ENCODE assay signal across 15 mouse cellular contexts in the genomic region with DNA sequence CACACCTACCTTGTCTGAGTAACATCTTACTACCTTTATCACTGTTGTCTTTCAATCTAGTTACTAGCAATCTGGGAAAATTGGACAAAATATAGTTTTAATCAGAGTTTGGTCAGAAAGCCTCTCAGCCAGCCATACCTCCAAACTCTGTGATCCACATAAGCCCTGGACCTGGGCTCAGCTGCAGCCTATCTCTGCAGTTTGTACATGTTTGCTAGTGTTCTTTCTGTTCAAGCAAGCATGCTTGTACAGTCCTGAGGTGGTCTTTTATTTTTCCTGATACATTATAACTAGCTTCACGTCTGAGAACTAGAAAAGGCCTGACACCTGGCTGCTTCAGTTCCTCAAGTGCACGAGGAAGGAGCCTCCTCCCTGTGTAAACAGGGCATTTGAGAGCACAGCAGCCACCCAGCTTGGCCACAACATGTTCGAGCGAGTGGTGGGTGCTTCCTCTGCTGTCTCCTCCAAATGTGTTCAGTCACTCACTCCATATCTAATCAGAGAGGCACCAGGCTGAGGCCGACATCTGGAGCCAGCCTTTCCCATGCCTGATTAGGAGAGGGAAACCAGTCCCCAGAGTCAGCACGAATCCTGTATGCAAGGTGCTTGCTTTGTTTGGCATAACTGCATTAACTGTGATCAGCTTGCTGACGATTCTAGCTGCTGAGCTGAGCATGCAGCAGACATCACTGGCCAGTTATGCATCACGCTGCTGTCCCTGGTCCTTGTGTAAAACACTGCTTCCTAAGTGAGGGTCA. TPM values are rescaled to one million over a fixed set of nuclear protein-coding genes. Genes with fewer than 3 reads are reported as not detected.
DNase-seq lines count a peak whose midpoint lies in the region; ATAC-seq and TF ChIP-seq lines count a peak whose summit lies in the region.
"Had no signal": no experiment of that assay in that cellular context is flagged by ENCODE, and none has a peak within 500 bp of the region (broad histone marks: within the 10 kb centered on the region; RNA-seq: fewer than 3 reads in every experiment).

No protein-coding gene starts in this region.

- H3K27me3 ChIP-seq in midbrain, embryonic 11.5 days (ENCODE audit: control insufficient read depth, insufficient read depth, low read length) = no peaks in the 10 kb centered on the region
- no peaks in the 10 kb centered on the region for H3K27me3 ChIP-seq in midbrain, embryonic 16.5 days (ENCODE audit: control insufficient read depth, insufficient read depth, low read depth, low read length)
- H3K27me3 ChIP-seq in liver, postnatal 0 days (ENCODE audit: insufficient read depth, low read length) = no peaks in the 10 kb centered on the region

- TF ChIP-seq EP300 in liver, postnatal 0 days (IDR thresholded peaks at IDR 0.05; ENCODE audit: low read depth) = peak; percentile 80

- no peak overlapping the region for H3K27ac ChIP-seq in midbrain, embryonic 11.5 days (ENCODE audit: low read depth, low read length)
- H3K27ac ChIP-seq in midbrain, embryonic 16.5 days (ENCODE audit: low read length) = no peak overlapping the region
- H3K27ac ChIP-seq in liver, postnatal 0 days (ENCODE audit: low read depth) = no peak overlapping the region
- H3K27ac ChIP-seq: hindbrain, postnatal 0 days; kidney, postnatal 0 days had no signal

- H3K9ac ChIP-seq in midbrain, embryonic 11.5 days (ENCODE audit: low read length) = no peak overlapping the region
- no peak overlapping the region for H3K9ac ChIP-seq in midbrain, embryonic 16.5 days (ENCODE audit: low read depth, low read length)
- H3K9ac ChIP-seq in liver, postnatal 0 days (replicated peaks) = no peak overlapping the region
- H3K9ac ChIP-seq: lung, embryonic 14.5 days had no signal

- DNase-seq in heart, adult 11 months = peak; percentile 68
- no peak for DNase-seq in heart, postnatal 14 days
- DNase-seq in midbrain, embryonic 11.5 days (ENCODE audit: low spot score, missing footprints) = peak; percentile 84
- peak; percentile 67 for DNase-seq in c-Kit-positive CD71-positive TER-119-negative erythroid progenitor cells, embryonic 14.5 days (ENCODE audit: low read depth)
- DNase-seq in liver, postnatal 0 days = no peak
- DNase-seq in cerebellum, postnatal 4 days (ENCODE audit: low spot score in 2 of 2) = no peak
- DNase-seq: cerebellum, adult 9-11 months; lung, embryonic 14.5 days had no signal

- H3K4me3 ChIP-seq in midbrain, embryonic 11.5 days (ENCODE audit: low read depth, low read length) = no peak overlapping the region
- H3K4me3 ChIP-seq in midbrain, embryonic 16.5 days (ENCODE audit: low read depth, low read length) = no peak overlapping the region
- no peak overlapping the region for H3K4me3 ChIP-seq in liver, postnatal 0 days (ENCODE audit: low read depth, low read length)

- 77% methylated on average over 8 of the region's 8 CpGs for WGBS in midbrain, embryonic 11.5 days
- 75% methylated on average over 8 of the region's 8 CpGs for WGBS in midbrain, embryonic 16.5 days
- 48% methylated on average over 8 of the region's 8 CpGs for WGBS in liver, postnatal 0 days (ENCODE audit: insufficient replicate concordance)

- ATAC-seq in midbrain, embryonic 11.5 days (ENCODE audit: low FRiP score) = no peak
- no peak for ATAC-seq in midbrain, embryonic 16.5 days
- peak; percentile 76 for ATAC-seq in liver, postnatal 0 days
- no peak for ATAC-seq in granulocyte monocyte progenitor cell, adult 5-6 weeks (replicated peaks; ENCODE audit: poor library complexity, severe bottlenecking)
- ATAC-seq: hindbrain, postnatal 0 days had no signal

- intact Hi-C loops in heart, postnatal 14 days (cut with DNase I) = no loop called here

- peaks cover 26% of the 10 kb centered on the region for H3K36me3 ChIP-seq in midbrain, embryonic 11.5 days (ENCODE audit: control insufficient read depth, insufficient read depth, low read length)
- peaks cover 38% of the 10 kb centered on the region for H3K36me3 ChIP-seq in midbrain, embryonic 16.5 days (ENCODE audit: control insufficient read depth, insufficient read depth, low read length)
- peaks cover 80% of the 10 kb centered on the region for H3K36me3 ChIP-seq in liver, postnatal 0 days (replicated peaks; ENCODE audit: insufficient read depth, low read length)

- H3K9me3 ChIP-seq in midbrain, embryonic 11.5 days (ENCODE audit: control insufficient read depth, low read length) = no peaks in the 10 kb centered on the region
- no peaks in the 10 kb centered on the region for H3K9me3 ChIP-seq in midbrain, embryonic 16.5 days (replicated peaks; ENCODE audit: control insufficient read depth, low read length, poor library complexity, severe bottlenecking)
- H3K9me3 ChIP-seq in liver, postnatal 0 days (ENCODE audit: low read length) = no peaks in the 10 kb centered on the region

- TF ChIP-seq CTCF in liver, postnatal 0 days (IDR thresholded peaks at IDR 0.05; ENCODE audit: low read depth) = no peak

- H3K4me2 ChIP-seq in midbrain, embryonic 11.5 days = no peak overlapping the region
- no peak overlapping the region for H3K4me2 ChIP-seq in midbrain, embryonic 16.5 days (ENCODE audit: low read length)
- H3K4me2 ChIP-seq in liver, postnatal 0 days (ENCODE audit: low read depth, low read length) = no peak overlapping the region
- H3K4me2 ChIP-seq: lung, embryonic 14.5 days had no signal

- no peaks in the 10 kb centered on the region for H3K4me1 ChIP-seq in midbrain, embryonic 11.5 days (ENCODE audit: control insufficient read depth, insufficient read depth, low read length)
- H3K4me1 ChIP-seq in midbrain, embryonic 16.5 days (ENCODE audit: control insufficient read depth, insufficient read depth, low read length) = no peaks in the 10 kb centered on the region
- H3K4me1 ChIP-seq in liver, postnatal 0 days (ENCODE audit: insufficient read depth) = no peaks in the 10 kb centered on the region

RNA-seq across cellular contexts. Expression of a gene that starts 24.5 kb away (rescaled TPM):
- 10 to 100 TPM; 17.8 to 19.4 TPM for total RNA-seq in heart, postnatal 14 days (2021)
- 78.5 and 84.3 TPM in 2 replicates for polyA plus RNA-seq in midbrain, embryonic 11.5 days (2014; fragmentation: Nextera tagmentation; extraction: Ambion mirVana)
- polyA plus RNA-seq in midbrain, embryonic 16.5 days (2015; fragmentation: Nextera tagmentation; extraction: Ambion mirVana) = 35.1 and 37.1 TPM in 2 replicates
- polyA plus RNA-seq in liver, postnatal 0 days (2015; fragmentation: Nextera tagmentation; extraction: Ambion mirVana) = 10.5 and 11.1 TPM in 2 replicates
- 27.8 and 39.6 TPM in 2 replicates for total RNA-seq in granulocyte monocyte progenitor cell, adult 5-6 weeks (2014; fragmentation: Nextera tagmentation)
- total RNA-seq in granulocyte monocyte progenitor cell, adult 5-6 weeks (2017) = 29.8 and 32.1 TPM in 2 replicates

RNA-seq across cellular contexts. Expression of a gene that starts 33.8 kb away (rescaled TPM):
- total RNA-seq in heart, postnatal 14 days (2021) = under 1 TPM; 0.14 to 0.15 TPM
- not detected in 2 replicates for polyA plus RNA-seq in midbrain, embryonic 11.5 days (2014; fragmentation: Nextera tagmentation; extraction: Ambion mirVana)
- 0.10 and 0.20 TPM in 2 replicates for polyA plus RNA-seq in midbrain, embryonic 16.5 days (2015; fragmentation: Nextera tagmentation; extraction: Ambion mirVana)
- polyA plus RNA-seq in liver, postnatal 0 days (2015; fragmentation: Nextera tagmentation; extraction: Ambion mirVana) = 0.02 and 0.04 TPM in 2 replicates
- not detected in 2 replicates for total RNA-seq in granulocyte monocyte progenitor cell, adult 5-6 weeks (2014; fragmentation: Nextera tagmentation)
- not detected in 2 replicates for total RNA-seq in granulocyte monocyte progenitor cell, adult 5-6 weeks (2017)
- total RNA-seq: adrenal gland, adult 18-20 months had no signal
- polyA plus RNA-seq: C2C12; kidney, postnatal 0 days; small intestine, adult 2 months had no signal

RNA-seq across cellular contexts. Expression of a gene that starts 36.3 kb away (rescaled TPM):
- total RNA-seq in heart, postnatal 14 days (2021) = 10 to 100 TPM; 17.7 to 20.9 TPM
- polyA plus RNA-seq in midbrain, embryonic 11.5 days (2014; fragmentation: Nextera tagmentation; extraction: Ambion mirVana) = 97.5 and 104 TPM in 2 replicates
- polyA plus RNA-seq in midbrain, embryonic 16.5 days (2015; fragmentation: Nextera tagmentation; extraction: Ambion mirVana) = 241 and 246 TPM in 2 replicates
- polyA plus RNA-seq in liver, postnatal 0 days (2015; fragmentation: Nextera tagmentation; extraction: Ambion mirVana) = 98.6 and 108 TPM in 2 replicates
- total RNA-seq in granulocyte monocyte progenitor cell, adult 5-6 weeks (2014; fragmentation: Nextera tagmentation) = 26.9 and 30.3 TPM in 2 replicates
- total RNA-seq in granulocyte monocyte progenitor cell, adult 5-6 weeks (2017) = 43.8 and 60.3 TPM in 2 replicates

RNA-seq across cellular contexts. Expression of a gene that starts 47.0 kb away (rescaled TPM):
- 10 to 100 TPM; 67.5 to 74.3 TPM for total RNA-seq in heart, postnatal 14 days (2021)
- polyA plus RNA-seq in midbrain, embryonic 11.5 days (2014; fragmentation: Nextera tagmentation; extraction: Ambion mirVana) = 33.4 and 34.7 TPM in 2 replicates
- polyA plus RNA-seq in midbrain, embryonic 16.5 days (2015; fragmentation: Nextera tagmentation; extraction: Ambion mirVana) = 39.3 and 42.7 TPM in 2 replicates
- polyA plus RNA-seq in liver, postnatal 0 days (2015; fragmentation: Nextera tagmentation; extraction: Ambion mirVana) = 9.2 and 10.6 TPM in 2 replicates
- total RNA-seq in granulocyte monocyte progenitor cell, adult 5-6 weeks (2014; fragmentation: Nextera tagmentation) = 78.6 and 82.8 TPM in 2 replicates
- 86.4 and 93.8 TPM in 2 replicates for total RNA-seq in granulocyte monocyte progenitor cell, adult 5-6 weeks (2017)

Comparison
In these comparisons a context has a peak if more than half of its experiments do, and no peak if none do; other contexts are left out.
1. DNase-seq: peak in heart, adult 11 months (single experiment), midbrain, embryonic 11.5 days (single experiment) and c-Kit-positive CD71-positive TER-119-negative erythroid progenitor cells, embryonic 14.5 days (single experiment); none in heart, postnatal 14 days (0 of 2), liver, postnatal 0 days (single experiment) and cerebellum, postnatal 4 days (0 of 2).